Mouse (Mus musculus) left cerebral cortex, postnatal 4 days (tissue): Measurements from ENCODE around the gene Strn3. TPM values are rescaled to one million over a fixed set of nuclear protein-coding genes. Genes with fewer than 3 reads are reported as not detected.
A peak's percentile ranks its signal among the peaks of the same experiment; 100 is the strongest.
"Not testable (repeated sequence)": the region's sequence is repeated elsewhere in the genome, so short reads cannot be mapped to it uniquely, and the experiment has no call there.

Source experiments
- DNase-seq: peaks from one replicate; pipeline ENCODE4 v3.0.0-alpha.2; 2022
- intact Hi-C: fragments of 180-260 bp; cut with DNase I; formaldehyde crosslinking; loops from one replicate; pipeline ENCODE4 v1.15.1; 2025
- total RNA-seq, 2 experiments: library from RNA; stranded (reverse); gene quantifications; 2 replicates each; pipeline ENCODE4 v1.2.3; 2021

Gene Strn3
- total RNA-seq, 2 experiments from 2014 or later = 88.1 to 92.9 TPM

GRCm38 (mm10) chr12:51694096-51694495 lies 2.4 kb upstream of the Strn3 start:
- no peak for DNase-seq
- intact Hi-C loops = no loop called here

- DNase-seq = no peak
- intact Hi-C loops = no loop called here
These were observed 1.7 kb upstream of the Strn3 start for GRCm38 (mm10) chr12:51693419-51693818.

GRCm38 (mm10) chr12:51692870-51693269 lies 1.2 kb upstream of the Strn3 start:
- DNase-seq, intact Hi-C loops: not testable (repeated sequence)

- intact Hi-C loops = no loop called here
- peak; percentile 71 for DNase-seq
These were observed 528 bp downstream of the Strn3 start, which contains the start of gene Ap4s1 for GRCm38 (mm10) chr12:51690893-51691844. Gene Ap4s1 (plus strand): TSS chr12:51691033.

- DNase-seq = no peak
- intact Hi-C loops = no loop called here
These were observed 3.2 kb downstream of the Strn3 start for GRCm38 (mm10) chr12:51688546-51688945.

- peak; percentile 23 for DNase-seq
- intact Hi-C loops = no loop called here
These were observed 12.9 kb downstream of the Strn3 start for GRCm38 (mm10) chr12:51678844-51679243.

- intact Hi-C loops = no loop called here
These were observed 15.3 kb downstream of the Strn3 start for GRCm38 (mm10) chr12:51676442-51676841.

GRCm38 (mm10) chr12:51673270-51673669 lies 18.4 kb downstream of the Strn3 start:
- intact Hi-C loops = no loop called here
- DNase-seq = no peak

More at GRCm38 (mm10) chr12:51676442-51676841, 15.3 kb downstream of the Strn3 start:
- no peak for DNase-seq

GRCm38 (mm10) chr12:51671231-51671891 lies 20.3 kb downstream of the Strn3 start:
- intact Hi-C loops = no loop called here
- DNase-seq = no peak

GRCm38 (mm10) chr12:51666708-51667430 lies 24.8 kb downstream of the Strn3 start:
- no peak for DNase-seq
- intact Hi-C loops = no loop called here

- no peak for DNase-seq
- intact Hi-C loops = no loop called here
These were observed 27.8 kb downstream of the Strn3 start for GRCm38 (mm10) chr12:51663908-51664307.

- intact Hi-C loops = no loop called here
- DNase-seq = no peak
These were observed 28.7 kb downstream of the Strn3 start for GRCm38 (mm10) chr12:51663011-51663410.

- intact Hi-C loops = no loop called here
- DNase-seq = no peak
These were observed 35.7 kb downstream of the Strn3 start for GRCm38 (mm10) chr12:51655944-51656465.

- DNase-seq, intact Hi-C loops: not testable (repeated sequence)
These were observed 42.3 kb downstream of the Strn3 start for GRCm38 (mm10) chr12:51649401-51649800.

GRCm38 (mm10) chr12:51641871-51642270 lies 49.8 kb downstream of the Strn3 start:
- no peak for DNase-seq
- intact Hi-C loops = no loop called here

GRCm38 (mm10) chr12:51636689-51637470 lies 54.8 kb downstream of the Strn3 start:
- no peak for DNase-seq
- intact Hi-C loops = no loop called here

GRCm38 (mm10) chr12:51636260-51636659 lies 55.4 kb downstream of the Strn3 start:
- intact Hi-C loops = no loop called here
- DNase-seq = no peak

GRCm38 (mm10) chr12:51633481-51633880 lies 58.2 kb downstream of the Strn3 start:
- DNase-seq = no peak
- intact Hi-C loops = no loop called here

- no peak for DNase-seq
These were observed 68.4 kb downstream of the Strn3 start for GRCm38 (mm10) chr12:51623366-51623694.

More at GRCm38 (mm10) chr12:51623366-51623694, 68.4 kb downstream of the Strn3 start:
- intact Hi-C loops = no loop called here
